Mouse (Mus musculus) left cerebral cortex, postnatal 14 days (tissue): ENCODE measurements around the gene Ahsg. TPM values are rescaled to one million over a fixed set of nuclear protein-coding genes. Genes with fewer than 3 reads are reported as not detected.
A peak's percentile ranks its signal among the peaks of the same experiment; 100 is the strongest.

Experiments used
- DNase-seq, 2 experiments: peaks; one replicate each; pipeline ENCODE4 v3.0.0; 2021 to 2022; ENCODE audit warnings: low spot score in 2 of 2, mixed read lengths in 1 of 2
- intact Hi-C: fragments of 180-260 bp; cut with DNase I; formaldehyde crosslinking; loops from one replicate; pipeline ENCODE4 v1.15.1; 2025
- long read RNA-seq, 2 experiments: library from polyadenylated mRNA; stranded (forward); transcript quantifications; one replicate each; pipeline ENCODE4 v2.0.0; 2021
- total RNA-seq, 2 experiments: library from RNA; stranded (reverse); gene quantifications; 2 replicates each; pipeline ENCODE4 v1.2.3; 2021

The Ahsg gene
- not detected for total RNA-seq
- long read RNA-seq, experiment 1, result 0 reads
- long read RNA-seq, experiment 2, result 0 reads

DNA sequence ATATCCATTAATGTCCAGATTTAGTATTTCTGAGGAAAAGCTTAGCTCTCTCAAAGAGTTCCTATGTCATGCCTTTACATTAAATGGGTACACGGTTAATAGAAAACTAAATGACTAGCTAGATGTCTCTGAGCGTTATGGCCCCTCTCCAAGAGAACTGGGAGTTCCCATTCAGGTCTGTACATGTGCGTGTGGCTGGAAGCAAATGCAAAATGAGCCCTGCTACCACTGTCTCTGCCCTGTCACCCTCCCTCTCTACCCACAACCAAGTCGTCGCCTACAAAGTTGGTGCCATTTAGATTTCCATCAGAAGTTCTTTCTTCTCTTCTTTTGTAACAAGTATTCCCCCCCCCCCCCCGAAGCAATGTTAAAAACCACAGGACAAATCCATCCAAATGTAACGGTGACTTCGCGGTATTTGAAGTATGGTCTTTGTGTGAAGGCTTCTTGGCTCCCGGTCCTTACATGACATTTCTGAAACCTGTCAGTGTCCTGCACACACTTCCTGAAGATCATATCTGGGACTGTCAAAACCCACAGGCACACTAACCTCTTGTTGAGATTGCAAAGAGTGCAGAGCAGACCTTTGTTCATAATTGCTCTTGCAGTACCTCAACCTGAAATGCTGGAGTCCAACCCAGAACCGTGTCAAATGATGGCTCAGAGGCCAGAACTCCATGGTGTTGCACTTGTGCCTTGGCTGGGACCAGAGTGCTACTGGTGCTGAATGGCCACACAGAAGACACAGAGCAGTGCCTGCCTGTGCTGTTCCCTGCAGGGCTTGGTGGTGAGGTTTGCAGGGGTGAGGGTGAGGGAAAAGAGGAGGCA lies at the start of gene Ahsg:
TSS of gene Ahsg (plus strand) at position 595 of the 828 bp plus-strand sequence.
- no peak for DNase-seq
- intact Hi-C loops, result no loop called here

- no peak for DNase-seq
- intact Hi-C loops, result no loop called here
Observed at GRCm38 (mm10) chr16:22842871-22843270, 48.2 kb upstream of the Ahsg start.

GRCm38 (mm10) chr16:22844061-22844801 lies 46.8 kb upstream of the Ahsg start:
- DNase-seq, result peak; percentile 67 to 79
- intact Hi-C loops, result no loop called here

GRCm38 (mm10) chr16:22844834-22845233 lies 46.2 kb upstream of the Ahsg start:
- no peak for DNase-seq
- intact Hi-C loops, result no loop called here

GRCm38 (mm10) chr16:22845481-22845880 lies 45.6 kb upstream of the Ahsg start:
- intact Hi-C loops, result no loop called here
- no peak for DNase-seq

- DNase-seq, result no peak
- intact Hi-C loops, result no loop called here
Observed at GRCm38 (mm10) chr16:22847686-22848085, 43.4 kb upstream of the Ahsg start.

- intact Hi-C loops, result no loop called here
Observed at GRCm38 (mm10) chr16:22848331-22848730, 42.7 kb upstream of the Ahsg start.

DNA sequence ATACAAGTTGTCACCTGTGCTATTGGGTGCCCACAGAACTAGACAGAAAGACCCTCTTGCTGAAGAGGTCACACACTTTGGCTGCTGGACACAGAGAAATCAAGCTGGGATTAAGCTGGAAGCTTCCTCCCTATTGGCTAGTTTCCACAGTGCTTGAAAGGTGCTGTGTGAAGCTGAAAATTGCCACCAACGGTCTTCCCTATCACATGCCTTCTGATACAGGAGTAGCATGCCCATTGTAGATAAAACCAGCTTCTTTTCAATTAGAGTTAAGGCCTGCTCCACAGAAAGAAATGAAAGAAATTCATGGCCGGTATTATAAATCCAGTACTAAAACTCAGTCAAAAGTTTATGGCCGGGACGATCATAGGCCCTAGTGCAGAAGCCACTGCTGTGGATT lies 38.4 kb upstream of the Ahsg start:
- intact Hi-C loops, result no loop called here
- DNase-seq, result no peak

More at GRCm38 (mm10) chr16:22848331-22848730, 42.7 kb upstream of the Ahsg start:
- no peak for DNase-seq

- no peak for DNase-seq
- intact Hi-C loops, result no loop called here
Observed at GRCm38 (mm10) chr16:22856773-22857172, 34.3 kb upstream of the Ahsg start.

DNA sequence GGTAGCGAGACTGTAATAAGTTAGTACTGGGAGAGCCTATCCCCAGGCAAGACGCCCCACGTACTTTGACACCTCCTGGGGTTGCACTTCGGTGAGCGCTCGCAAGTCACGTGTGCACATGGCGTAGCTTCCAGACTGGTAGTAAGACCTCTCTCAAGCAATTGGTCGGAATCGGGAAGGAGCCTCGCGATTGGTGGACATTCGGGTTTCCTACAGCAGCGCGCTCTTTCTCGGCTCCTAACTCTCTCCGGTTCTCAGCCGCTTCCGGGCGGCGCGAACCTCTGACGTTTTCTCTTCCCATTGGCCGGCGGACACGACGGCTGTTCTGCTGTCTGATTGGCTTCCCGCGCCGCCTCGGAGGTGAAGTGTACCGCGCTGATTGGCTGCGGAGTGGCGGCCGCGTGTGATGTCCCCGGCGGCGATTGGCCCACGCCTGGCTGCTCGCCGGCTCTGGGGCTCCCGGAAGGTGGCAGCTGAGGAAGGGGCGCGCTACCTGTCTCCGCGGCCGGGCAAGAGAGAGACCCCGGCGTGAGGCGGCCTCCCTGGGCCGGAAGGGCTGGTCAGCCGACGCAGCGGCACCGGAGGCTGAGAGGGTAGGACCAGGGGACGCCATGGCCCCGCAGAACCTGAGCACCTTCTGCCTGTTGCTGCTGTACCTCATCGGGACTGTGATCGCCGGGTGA lies 33.5 kb upstream of the Ahsg start, which contains the start of the genes Tbccd1 and Dnajb11:
TSS of gene Tbccd1 (minus strand) at position 239 of the 683 bp plus-strand sequence.
TSS of gene Dnajb11 (plus strand) at position 415 of the 683 bp plus-strand sequence.
- intact Hi-C loops, result no loop called here
- peak; percentile 99 to 100 for DNase-seq

GRCm38 (mm10) chr16:22872397-22872796 lies 18.7 kb upstream of the Ahsg start:
- intact Hi-C loops, result loop anchor here (10.0 kb wide), 1 partner anchor 242 kb away; no protein-coding TSS in a partner anchor
- no peak for DNase-seq

- DNase-seq, result no peak
- intact Hi-C loops, result loop anchor here (10.0 kb wide), 1 partner anchor 241 kb away; no protein-coding TSS in a partner anchor
Observed at GRCm38 (mm10) chr16:22873369-22873768, 17.7 kb upstream of the Ahsg start.

- DNase-seq, result peak; percentile 7 to 61
- intact Hi-C loops, result loop anchor here (1.0 to 10.0 kb wide), 4 partner anchors 76 to 260 kb away; partner anchors contain the start of gene Hrg
Observed at GRCm38 (mm10) chr16:22876218-22877043, 14.6 kb upstream of the Ahsg start.

DNA sequence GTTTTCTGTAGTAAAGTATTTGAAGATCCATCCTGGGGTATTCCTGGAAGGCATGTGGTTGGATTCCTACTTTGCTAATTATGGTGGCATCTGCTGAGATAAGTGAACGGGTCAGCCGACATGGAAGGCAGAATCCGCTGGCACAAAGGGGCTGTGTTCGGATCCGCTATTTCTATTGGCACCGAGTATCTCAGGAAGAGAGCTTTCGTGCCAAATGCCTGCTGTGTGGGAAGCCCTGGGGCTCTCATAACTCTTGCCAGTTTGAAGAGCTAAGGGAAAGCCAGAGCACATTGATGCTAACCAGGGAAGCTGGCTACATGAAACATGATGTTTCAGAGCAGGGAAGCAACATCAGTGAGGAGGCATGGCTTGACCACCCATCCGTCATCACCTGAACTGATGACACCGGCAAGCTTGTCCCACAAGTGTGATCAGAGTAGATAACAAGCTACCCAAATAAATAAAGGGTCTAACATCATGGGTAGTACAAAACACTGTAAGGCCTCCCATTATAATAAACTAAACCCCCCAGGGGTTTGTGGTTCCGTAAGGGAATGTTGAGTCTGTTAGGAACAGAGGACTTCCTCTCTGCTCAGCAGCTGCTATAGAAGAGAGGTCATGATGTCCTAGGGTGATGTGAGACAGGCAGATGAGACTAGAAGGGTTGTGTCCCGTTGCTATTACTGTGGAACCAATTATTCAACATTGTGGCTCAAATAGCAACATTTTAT lies 13.3 kb upstream of the Ahsg start:
- DNase-seq, result peak in 1 of 2 experiments; percentile 7
- intact Hi-C loops, result loop anchor here (2.0 to 10.0 kb wide), 3 partner anchors 74 to 259 kb away; partner anchors contain the start of gene Hrg

DNA sequence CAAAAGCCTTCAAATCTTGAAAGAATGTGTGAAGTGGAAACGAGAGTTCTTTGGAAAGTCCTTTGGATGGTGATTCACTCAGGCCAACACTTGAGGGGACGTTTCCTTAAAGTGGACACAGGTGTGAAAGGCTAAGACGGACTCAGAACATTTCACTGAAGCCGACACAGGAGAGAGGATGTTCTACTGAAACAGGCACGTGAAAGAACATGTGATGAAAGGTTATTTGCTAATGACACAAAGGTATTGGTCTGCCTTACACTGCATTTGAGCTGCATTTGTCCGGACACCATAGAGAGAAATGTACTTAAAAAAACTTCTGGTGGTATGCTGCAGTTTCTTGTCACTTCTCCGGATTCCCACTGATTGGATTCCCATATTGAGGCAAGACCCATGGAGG lies 12.4 kb upstream of the Ahsg start:
- intact Hi-C loops, result loop anchor here (5.0 to 10.0 kb wide), 2 partner anchors 74 to 236 kb away; partner anchors contain the start of gene Hrg
- no peak for DNase-seq

- intact Hi-C loops, result loop anchor here (5.0 to 10.0 kb wide), 2 partner anchors 72 to 235 kb away; partner anchors contain the start of gene Hrg
Observed at GRCm38 (mm10) chr16:22879945-22880595, 11.0 kb upstream of the Ahsg start.

DNA sequence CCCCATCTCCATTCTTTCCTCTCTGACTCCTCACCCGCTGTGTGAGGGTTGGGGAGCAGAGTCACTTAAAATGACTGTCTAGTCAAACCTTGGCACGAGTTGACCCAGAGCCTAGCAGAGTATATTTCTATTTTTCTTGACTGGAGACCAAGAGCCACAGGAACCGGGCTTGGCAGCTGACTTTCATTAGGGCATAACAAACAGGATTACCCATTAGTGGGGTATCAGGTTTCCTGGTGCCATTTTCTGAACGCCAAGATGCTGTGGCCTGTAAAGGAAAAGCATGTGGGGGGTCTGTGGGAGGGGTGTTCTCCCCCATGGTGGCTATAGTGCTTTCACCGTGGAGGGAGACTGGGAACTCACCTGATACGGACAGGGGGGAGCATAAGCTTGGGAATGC lies 10.2 kb upstream of the Ahsg start:
- intact Hi-C loops, result no loop called here
- no peak for DNase-seq

More at GRCm38 (mm10) chr16:22879945-22880595, 11.0 kb upstream of the Ahsg start:
- no peak for DNase-seq
